Mouse (Mus musculus) cortical plate, adult 2 months (tissue): ENCODE measurements around the gene Kif1b.

ENCODE experiments used
- CTCF ChIP-seq: fragments of 200-500 bp; IDR thresholded peaks from 2 replicates; pipeline ENCODE4 v1.5.1; 2011; ENCODE audit warnings: mild to moderate bottlenecking, control low read depth, low read length; ENCODE audit not compliant: insufficient read depth; ENCODE audit errors: extremely low read depth
- POLR2A ChIP-seq: fragments of 200-500 bp; IDR thresholded peaks from 2 replicates; pipeline ENCODE4 v1.6.1; 2011; ENCODE audit warnings: mild to moderate bottlenecking, low read length, control low read depth; ENCODE audit not compliant: insufficient read depth; ENCODE audit errors: extremely low read depth

- no peak for TF ChIP-seq CTCF
- TF ChIP-seq POLR2A: 0 out of 2 replicates have a peak, but pooled peaks have one; percentile 1
Measured at GRCm38 (mm10) chr4:149306712-149307595, 539 bp downstream of the Kif1b start.
